Mouse (Mus musculus) limb, embryonic 14.5 days (tissue): ENCODE data around the gene Slc23a3. TPM values are rescaled to one million over a fixed set of nuclear protein-coding genes. Genes with fewer than 3 reads are reported as not detected.
A peak's percentile ranks its signal among the peaks of the same experiment; 100 is the strongest.

Experiments used
- ATAC-seq: fragments of 200-750 bp; cut with Nextera tagmentation; 2 replicates; pipeline ENCODE4 v1.8.0; 2017; ENCODE audit warnings: low read depth, moderate number of reproducible peaks, moderate TSS enrichment; ENCODE audit not compliant: low FRiP score
- DNase-seq: peaks from one replicate; pipeline ENCODE4 v3.0.0-alpha.2; 2015; ENCODE audit warnings: low spot score
- H3K27ac ChIP-seq: fragments of 300-500 bp; sonication (generic); replicated peaks from 2 replicates; pipeline ENCODE4 v1.5.1; 2014; ENCODE audit warnings: low read depth, mild to moderate bottlenecking, low read length, moderate library complexity, mixed read lengths
- H3K27me3 ChIP-seq: fragments of 300-500 bp; sonication (generic); 2 replicates; pipeline ENCODE4 v1.6.1; 2014; ENCODE audit warnings: low read length, mixed read lengths; ENCODE audit not compliant: control insufficient read depth, insufficient read depth
- H3K36me3 ChIP-seq: fragments of 300-500 bp; sonication (generic); 2 replicates; pipeline ENCODE4 v1.6.1; 2014; ENCODE audit warnings: mild to moderate bottlenecking, low read length, moderate library complexity, mixed read lengths; ENCODE audit not compliant: control insufficient read depth, insufficient read depth
- H3K4me1 ChIP-seq: fragments of 300-500 bp; sonication (generic); 2 replicates; pipeline ENCODE4 v1.6.1; 2014; ENCODE audit warnings: antibody characterized with exemption, low read length, mixed read lengths; ENCODE audit not compliant: control insufficient read depth, insufficient read depth
- H3K4me2 ChIP-seq: fragments of 300-500 bp; sonication (generic); replicated peaks from 2 replicates; pipeline ENCODE4 v1.6.1; 2014; ENCODE audit warnings: low read depth, mild to moderate bottlenecking, low read length, moderate library complexity; ENCODE audit not compliant: severe bottlenecking
- H3K4me3 ChIP-seq: fragments of 300-500 bp; sonication (generic); replicated peaks from 2 replicates; pipeline ENCODE4 v1.5.1; 2014; ENCODE audit warnings: low read length
- H3K9ac ChIP-seq: fragments of 300-500 bp; sonication (generic); 2 replicates; pipeline ENCODE4 v1.6.1; 2014; ENCODE audit warnings: mild to moderate bottlenecking, low read depth, low read length, moderate library complexity; ENCODE audit not compliant: severe bottlenecking
- H3K9me3 ChIP-seq: fragments of 300-500 bp; sonication (generic); 2 replicates; pipeline ENCODE4 v1.6.1; 2016; ENCODE audit warnings: low read length; ENCODE audit not compliant: control insufficient read depth
- POLR2A ChIP-seq: fragments of 200-500 bp; IDR thresholded peaks from 2 replicates; pipeline ENCODE4 v1.8.0; 2012; ENCODE audit warnings: inconsistent platforms, mild to moderate bottlenecking, moderate library complexity, borderline replicate concordance; ENCODE audit not compliant: insufficient read depth, insufficient read length; ENCODE audit errors: extremely low read depth
- WGBS: fragments of 180-500 bp; shearing (Covaris S2); extraction: QIAGEN DNeasy Blood & Tissue Kit; methylation state at CpG from one replicate; pipeline ENCODE4 v1.1.7; 2014; 5-methylcytosine and 5-hydroxymethylcytosine counted together
- polyA plus RNA-seq, 2 experiments: library from polyadenylated mRNA; depleted of rRNA in 1 of 2; stranded (reverse) in 1 of 2; unstranded in 1 of 2; fragments of >200 nt; fragmentation: Nextera tagmentation in 1 of 2; extraction: Ambion mirVana in 1 of 2; gene quantifications; 2 replicates each; pipeline versions ENCODE4 v1.2.1 to v1.2.3; 2012 to 2014

The Slc23a3 gene
- polyA plus RNA-seq (2012; rRNA removed) (0.55 and 0.58 TPM in 2 replicates), polyA plus RNA-seq (2014; fragmentation: Nextera tagmentation; extraction: Ambion mirVana) (0.11 and 0.12 TPM in 2 replicates)

- Histone ChIP-seq H3K36me3 (peaks cover 36% of the 10 kb centered on the region), H3K4me3 (no peak within 1 kb of the TSS), H3K27me3 (no peaks in the 10 kb centered on the region), H3K27ac (no peak within 1 kb of the TSS), H3K4me2 (no peak within 1 kb of the TSS), H3K9me3 (no peaks in the 10 kb centered on the region), H3K4me1 (no peaks in the 10 kb centered on the region), H3K9ac (no peak within 1 kb of the TSS)
- DNase-seq (no peak), ATAC-seq (no peak)
- WGBS = 63% methylated on average over 12 of the region's 12 CpGs
- TF ChIP-seq POLR2A = no peak
Observed at GRCm38 (mm10) chr1:75133421-75134207, at the start of gene Slc23a3. Slc23a3 (minus strand) TSS chr1:75133890.

GRCm38 (mm10) chr1:75182160-75182559 is 48.5 kb upstream of the Slc23a3 start:
- H3K9ac ChIP-seq = no peak overlapping the region
- H3K4me1 ChIP-seq = peaks cover 7% of the 10 kb centered on the region
- WGBS = 81% methylated on average over 4 of the region's 4 CpGs
- no peak overlapping the region for H3K4me2 ChIP-seq
- DNase-seq (no peak), ATAC-seq (no peak)
- H3K36me3 ChIP-seq = peaks cover 66% of the 10 kb centered on the region
- no peak overlapping the region for H3K4me3 ChIP-seq
- no peaks in the 10 kb centered on the region for H3K9me3 ChIP-seq
- TF ChIP-seq POLR2A = no peak
- H3K27me3 ChIP-seq = no peaks in the 10 kb centered on the region
- H3K27ac ChIP-seq = no peak overlapping the region

DNA sequence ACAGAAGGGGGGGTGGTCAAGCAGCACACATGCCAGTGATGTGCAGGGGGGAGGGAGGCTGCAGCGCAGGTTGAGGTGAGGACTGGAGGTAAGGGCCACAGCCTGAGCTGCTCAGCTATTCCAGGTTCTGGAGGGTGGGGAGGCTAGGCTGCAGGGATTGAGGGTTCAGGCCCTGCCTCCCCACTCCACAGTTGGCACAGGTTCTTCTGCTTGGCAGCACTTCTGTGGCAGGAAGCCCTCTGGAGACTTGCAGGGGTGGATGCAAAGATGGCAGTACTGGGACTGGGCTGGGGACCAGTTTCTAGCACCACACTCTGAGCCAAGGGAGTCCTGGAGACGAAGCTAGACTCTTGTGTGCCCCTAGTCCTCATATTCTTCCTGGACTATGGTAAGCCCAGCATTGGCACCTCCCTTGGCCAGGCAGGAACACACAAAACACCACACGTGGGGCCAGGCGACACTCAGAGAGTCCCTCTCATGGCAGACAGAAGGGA is 47.7 kb upstream of the Slc23a3 start:
- H3K36me3 ChIP-seq = peaks cover 65% of the 10 kb centered on the region
- 85% methylated on average over 4 of the region's 4 CpGs for WGBS

DNA sequence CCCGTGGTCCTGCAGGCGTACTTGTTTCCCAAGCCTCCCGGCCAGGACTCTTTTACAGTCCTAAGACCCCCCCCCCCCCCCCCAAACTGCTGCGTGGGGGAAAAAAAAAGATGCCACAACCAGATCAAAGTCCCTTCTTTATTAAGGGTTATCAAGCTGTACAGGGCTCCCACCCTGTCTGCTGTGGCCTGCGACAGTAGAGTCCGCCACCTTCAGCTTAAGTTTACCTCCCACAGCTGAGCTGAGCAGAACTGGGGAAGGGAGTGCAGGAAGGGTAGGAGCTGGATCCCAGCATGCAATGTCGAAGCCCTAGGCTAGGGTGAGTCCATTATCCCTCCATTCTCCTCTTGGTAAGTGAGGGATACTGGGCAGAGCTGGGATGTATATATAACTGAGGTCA is 47.1 kb upstream of the Slc23a3 start:
- 25% methylated on average over 7 of the region's 7 CpGs for WGBS
- Histone ChIP-seq H3K4me3 (peak overlapping the region; percentile 59), H3K9ac (no peak overlapping the region), H3K9me3 (no peaks in the 10 kb centered on the region), H3K27ac (no peak overlapping the region), H3K27me3 (no peaks in the 10 kb centered on the region), H3K4me2 (peak overlapping the region; percentile 98), H3K4me1 (peaks cover 7% of the 10 kb centered on the region), H3K36me3 (peaks cover 65% of the 10 kb centered on the region)
- TF ChIP-seq POLR2A = no peak
- DNase-seq (no peak), ATAC-seq (no peak)

More for the DNA sequence above, 47.7 kb upstream of the Slc23a3 start:
- Histone ChIP-seq H3K27ac (no peak overlapping the region), H3K4me1 (peaks cover 7% of the 10 kb centered on the region), H3K4me3 (no peak overlapping the region), H3K9me3 (no peaks in the 10 kb centered on the region), H3K4me2 (no peak overlapping the region), H3K9ac (no peak overlapping the region), H3K27me3 (no peaks in the 10 kb centered on the region)
- TF ChIP-seq POLR2A = no peak
- ATAC-seq (no peak), DNase-seq (no peak)

GRCm38 (mm10) chr1:75180105-75180590 is 46.5 kb upstream of the Slc23a3 start, which contains the start of gene Abcb6:
Abcb6 (minus strand) TSS chr1:75180392.
- DNase-seq = peak; percentile 87
- H3K4me2 ChIP-seq = peak within 1 kb of the TSS; percentile 98
- H3K27me3 ChIP-seq = no peaks in the 10 kb centered on the region
- ATAC-seq = peak; percentile 94
- H3K4me3 ChIP-seq = peak within 1 kb of the TSS; percentile 59
- peak within 1 kb of the TSS; percentile 62 for H3K9ac ChIP-seq
- H3K27ac ChIP-seq = 0 out of 2 replicates have a peak within 1 kb of the TSS, but pooled peaks have one; percentile 8
- TF ChIP-seq POLR2A = no peak
- H3K36me3 ChIP-seq = peaks cover 65% of the 10 kb centered on the region
- WGBS = 2% methylated on average over 31 of the region's 31 CpGs
- H3K9me3 ChIP-seq = no peaks in the 10 kb centered on the region
- peaks cover 7% of the 10 kb centered on the region for H3K4me1 ChIP-seq
